Mouse (Mus musculus): ENCODE results near the gene Zbtb1. TPM values are rescaled to one million over a fixed set of nuclear protein-coding genes. Genes with fewer than 3 reads are reported as not detected.

Zbtb1 gene
- total RNA-seq, 2 experiments from 2014 or later = 4.0 to 4.6 TPM

DNA sequence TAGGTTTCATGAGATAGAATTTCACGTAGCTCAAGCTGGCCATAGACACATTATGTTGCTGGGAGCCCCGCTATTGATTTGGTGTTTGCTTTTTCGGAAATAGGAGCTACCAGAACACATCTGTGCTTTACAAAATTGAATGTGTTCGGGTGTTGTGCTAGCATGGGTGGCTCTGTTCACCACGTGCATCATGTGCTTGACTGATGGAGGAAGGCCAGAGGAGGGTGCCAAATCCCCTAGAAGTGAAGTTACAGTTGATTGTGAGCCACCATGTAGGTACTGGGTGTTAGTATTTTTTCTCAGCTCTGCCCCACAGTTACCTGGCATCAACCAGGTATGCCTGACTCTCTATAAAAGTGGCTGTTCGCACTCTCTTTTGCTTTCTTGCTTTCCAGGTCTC, 74.8 kb downstream of the Zbtb1 start:
- no peak for ATAC-seq (replicated peaks; ENCODE audit: low FRiP score, poor library complexity, severe bottlenecking)

DNA sequence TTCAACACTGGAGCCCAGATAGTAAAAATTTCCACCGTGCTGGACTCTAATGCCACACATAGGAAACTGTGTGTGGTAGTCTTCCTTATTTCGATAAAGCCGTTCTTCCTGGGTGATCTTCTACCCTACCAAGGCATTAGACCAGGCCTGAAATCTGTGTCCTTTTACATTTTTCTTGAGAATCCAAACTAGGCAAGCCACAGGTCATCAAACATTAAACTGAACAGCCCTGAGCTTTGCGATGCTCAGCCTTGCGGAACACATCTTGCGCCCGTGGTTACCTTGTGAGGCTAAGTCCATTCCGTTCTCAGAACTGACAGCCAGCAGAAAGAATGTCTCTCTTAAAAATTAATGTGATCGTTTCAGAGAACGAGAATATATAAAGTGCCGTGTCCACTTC, 76.1 kb downstream of the Zbtb1 start:
- ATAC-seq (replicated peaks; ENCODE audit: low FRiP score, poor library complexity, severe bottlenecking) = no peak

Other genes starting within 250 kb of the Zbtb1 start
- not detected in 2 replicates for gene Esr2, start 193.0 kb upstream of the Zbtb1 start, total RNA-seq (2015; ENCODE audit: low replicate concordance)
- gene Esr2, start 193.0 kb upstream of the Zbtb1 start, total RNA-seq (2017; ENCODE audit: low replicate concordance) = not detected in 2 replicates
- not detected in 2 replicates for gene Tex21, start 123.5 kb upstream of the Zbtb1 start, total RNA-seq (2015; ENCODE audit: low replicate concordance)
- 2.0 TPM in 1 of 2 replicates, not detected in the other for gene Tex21, start 123.5 kb upstream of the Zbtb1 start, total RNA-seq (2017; ENCODE audit: low replicate concordance)
- gene Mthfd1, start 115.0 kb upstream of the Zbtb1 start, total RNA-seq (2015; ENCODE audit: low replicate concordance) = 16.9 and 46.1 TPM in 2 replicates
- gene Mthfd1, start 115.0 kb upstream of the Zbtb1 start, total RNA-seq (2017; ENCODE audit: low replicate concordance) = 37.9 and 42.3 TPM in 2 replicates
- gene Akap5, start 45.4 kb upstream of the Zbtb1 start, total RNA-seq (2015; ENCODE audit: low replicate concordance) = 0.38 TPM in 1 of 2 replicates, not detected in the other
- 0.28 TPM in 1 of 2 replicates, not detected in the other for gene Akap5, start 45.4 kb upstream of the Zbtb1 start, total RNA-seq (2017; ENCODE audit: low replicate concordance)
- gene Zbtb25, start 664 bp upstream of the Zbtb1 start, total RNA-seq (2015; ENCODE audit: low replicate concordance) = 6.1 and 19.2 TPM in 2 replicates
- gene Zbtb25, start 664 bp upstream of the Zbtb1 start, total RNA-seq (2017; ENCODE audit: low replicate concordance) = 1.3 and 4.6 TPM in 2 replicates
- gene Hspa2, start 33.9 kb downstream of the Zbtb1 start, total RNA-seq (2015; ENCODE audit: low replicate concordance) = 0.42 and 4.4 TPM in 2 replicates
- gene Hspa2, start 33.9 kb downstream of the Zbtb1 start, total RNA-seq (2017; ENCODE audit: low replicate concordance) = 0.68 and 1.8 TPM in 2 replicates
- gene Ppp1r36, start 47.3 kb downstream of the Zbtb1 start, total RNA-seq (2015; ENCODE audit: low replicate concordance) = not detected in 2 replicates
- not detected in 2 replicates for gene Ppp1r36, start 47.3 kb downstream of the Zbtb1 start, total RNA-seq (2017; ENCODE audit: low replicate concordance)
- 6.1 TPM in 2 replicates for gene Plekhg3, start 160.6 kb downstream of the Zbtb1 start, total RNA-seq (2015; ENCODE audit: low replicate concordance)
- 5.0 and 7.3 TPM in 2 replicates for gene Plekhg3, start 160.6 kb downstream of the Zbtb1 start, total RNA-seq (2017; ENCODE audit: low replicate concordance)